8 mouse cellular contexts compared by ENCODE assay signal in genomic region chr5:138997171-138997788, GRCm38 (mm10). TPM values are rescaled to one million over a fixed set of nuclear protein-coding genes. Genes with fewer than 3 reads are reported as not detected.
DNase-seq lines count a peak whose midpoint lies in the region; ATAC-seq lines count a peak whose summit lies in the region.

TSS of gene Pdgfa (minus strand) at chr5:138997370.

- peak within 1 kb of the TSS; percentile 25 for H3K9ac ChIP-seq in intestine, embryonic 14.5 days (ENCODE audit: low read length)

- no peak for ATAC-seq in intestine, embryonic 14.5 days (replicated peaks; ENCODE audit: low FRiP score, low TSS enrichment, low read depth)
- no peak for ATAC-seq in activated CD4-positive, CD25-positive, alpha-beta regulatory T cell, adult 4 months

- H3K27me3 ChIP-seq in intestine, embryonic 14.5 days (replicated peaks; ENCODE audit: control insufficient read depth, insufficient read depth, low read length) = peaks cover 39% of the 10 kb centered on the region
- H3K27me3 ChIP-seq in megakaryocyte, embryonic 14.5 days (replicated peaks) = peaks cover 99% of the 10 kb centered on the region

- no peaks in the 10 kb centered on the region for H3K36me3 ChIP-seq in intestine, embryonic 14.5 days (ENCODE audit: control insufficient read depth, insufficient read depth, low read length)
- H3K36me3 ChIP-seq in megakaryocyte, embryonic 14.5 days (replicated peaks; ENCODE audit: low read length) = no peaks in the 10 kb centered on the region

- DNase-seq in adrenal gland, adult 2 months = peak; percentile 81
- DNase-seq in embryo, embryonic 10 days (ENCODE audit: low spot score) = peak; percentile 80
- DNase-seq in gonadal fat pad, adult 2 months (ENCODE audit: low read depth) = no peak
- DNase-seq in intestine, embryonic 14.5 days (ENCODE audit: low spot score) = peak; percentile 86
- peak; percentile 40 to 41 for DNase-seq in left cerebral cortex, postnatal 36 days (ENCODE audit: low spot score in 2 of 2)
- peak; percentile 40 for DNase-seq in right cerebral cortex, postnatal 25 days

- peak within 1 kb of the TSS; percentile 84 for H3K4me3 ChIP-seq in intestine, embryonic 14.5 days (ENCODE audit: low read depth, low read length)
- peak within 1 kb of the TSS; percentile 91 for H3K4me3 ChIP-seq in megakaryocyte, embryonic 14.5 days (replicated peaks)

- H3K27ac ChIP-seq in intestine, embryonic 14.5 days (ENCODE audit: low read depth) = peak within 1 kb of the TSS; percentile 89; the same call in 1 of the 2 replicates

- WGBS in intestine, embryonic 14.5 days = 7% methylated on average over 48 of the region's 48 CpGs

- H3K4me2 ChIP-seq in intestine, embryonic 14.5 days (ENCODE audit: low read length) = peak within 1 kb of the TSS; percentile 92

- H3K9me3 ChIP-seq in intestine, embryonic 14.5 days (ENCODE audit: control insufficient read depth, low read length) = no peaks in the 10 kb centered on the region
- peaks cover 24% of the 10 kb centered on the region for H3K9me3 ChIP-seq in megakaryocyte, embryonic 14.5 days

- intact Hi-C loops in left cerebral cortex, postnatal 36 days (cut with DNase I) = loop anchor here (5.0 to 10.0 kb wide), 3 partner anchors 88 to 140 kb away; no protein-coding TSS in a partner anchor

- H3K4me1 ChIP-seq in intestine, embryonic 14.5 days (replicated peaks; ENCODE audit: control insufficient read depth, insufficient read depth, low read length) = peaks cover 29% of the 10 kb centered on the region
- peaks cover 70% of the 10 kb centered on the region for H3K4me1 ChIP-seq in megakaryocyte, embryonic 14.5 days

RNA-seq across cellular contexts. Expression of gene Pdgfa, which starts in this region (rescaled TPM):
- total RNA-seq in adrenal gland, adult 2 months (2021) = 10 to 100 TPM; 23.8 to 37.5 TPM
- polyA plus RNA-seq in adrenal gland, adult 2 months (2012; rRNA removed) = 42.9 and 56.9 TPM in 2 replicates
- polyA plus RNA-seq in gonadal fat pad, adult 2 months (2012; rRNA removed) = 14.6 and 23.9 TPM in 2 replicates
- polyA plus RNA-seq in intestine, embryonic 14.5 days (2014; fragmentation: Nextera tagmentation; extraction: Ambion mirVana) = 69.2 and 78.4 TPM in 2 replicates
- total RNA-seq in left cerebral cortex, postnatal 36 days (2021) = 10 to 100 TPM; 49.1 to 58.9 TPM
- 18.0 and 19.1 TPM in 2 replicates for polyA plus RNA-seq in megakaryocyte, embryonic 14.5 days (2012; ENCODE audit: insufficient read depth, low replicate concordance)
- polyA plus RNA-seq in activated CD4-positive, CD25-positive, alpha-beta regulatory T cell, adult 4 months (2017; shearing (Covaris generic)) = not detected

Comparison
In these comparisons a context has a peak if more than half of its experiments do, and no peak if none do; other contexts are left out.
1. RNA of gene Pdgfa (polyA plus RNA-seq): 69.2 to 78.4 TPM in intestine, embryonic 14.5 days, 42.9 to 56.9 TPM in adrenal gland, adult 2 months, 18.0 to 19.1 TPM in megakaryocyte, embryonic 14.5 days and 14.6 to 23.9 TPM in gonadal fat pad, adult 2 months; not detected in activated CD4-positive, CD25-positive, alpha-beta regulatory T cell, adult 4 months; every median in the first group is over 10 times any median in the second.